7 mouse cellular contexts compared by ENCODE assay signal in the genomic region with DNA sequence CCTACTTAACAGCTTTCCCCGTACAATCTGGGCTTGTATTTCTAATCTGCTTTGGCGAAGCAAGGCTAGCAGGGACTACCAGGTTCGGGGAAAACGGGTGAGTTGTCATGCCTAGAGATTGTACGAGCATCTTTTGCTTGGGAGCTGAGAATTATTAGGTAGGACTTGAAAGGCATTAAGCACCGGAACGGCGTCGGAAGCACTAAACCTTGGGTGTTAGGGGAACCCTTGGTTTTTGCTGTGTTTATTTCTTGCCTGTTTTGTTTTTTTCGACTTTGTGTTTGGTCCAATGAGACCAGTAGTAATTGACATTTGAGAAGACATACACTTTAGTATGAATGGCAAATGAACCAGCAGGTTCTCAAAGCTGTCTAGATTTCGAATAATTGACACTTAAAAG. TPM values are rescaled to one million over a fixed set of nuclear protein-coding genes. Genes with fewer than 3 reads are reported as not detected.
DNase-seq lines count a peak whose midpoint lies in the region; ATAC-seq and TF ChIP-seq lines count a peak whose summit lies in the region.

No protein-coding gene starts in this region.

- no peak for TF ChIP-seq CTCF in embryonic fibroblast, embryonic 13.5 days (IDR thresholded peaks at IDR 0.05; ENCODE audit: borderline replicate concordance, insufficient read depth, low read length)

- H3K27me3 ChIP-seq in lung, embryonic 15.5 days = no peaks in the 10 kb centered on the region
- H3K27me3 ChIP-seq in limb, embryonic 11.5 days (ENCODE audit: control insufficient read depth, insufficient read depth, low read length) = no peaks in the 10 kb centered on the region

- peak overlapping the region; percentile 65 for H3K4me2 ChIP-seq in lung, embryonic 15.5 days
- H3K4me2 ChIP-seq in limb, embryonic 11.5 days (ENCODE audit: low read depth, severe bottlenecking) = peak overlapping the region; percentile 68

- H3K9me3 ChIP-seq in lung, embryonic 15.5 days = no peaks in the 10 kb centered on the region
- H3K9me3 ChIP-seq in limb, embryonic 11.5 days (ENCODE audit: control insufficient read depth, low read length) = no peaks in the 10 kb centered on the region

- peak overlapping the region; percentile 100 for H3K9ac ChIP-seq in lung, embryonic 15.5 days
- peak overlapping the region; percentile 100 for H3K9ac ChIP-seq in limb, embryonic 11.5 days (ENCODE audit: low read length)

- TF ChIP-seq POLR2A in embryonic fibroblast, embryonic 13.5 days (IDR thresholded peaks at IDR 0.05; ENCODE audit: low read depth, low read length) = no peak

- peaks cover 42% of the 10 kb centered on the region for H3K4me1 ChIP-seq in lung, embryonic 15.5 days
- H3K4me1 ChIP-seq in embryonic fibroblast, embryonic 13.5 days (ENCODE audit: control insufficient read depth, insufficient read depth, low read length) = peaks cover 4% of the 10 kb centered on the region
- H3K4me1 ChIP-seq in limb, embryonic 11.5 days (ENCODE audit: control insufficient read depth, insufficient read depth, low read length) = peaks cover 10% of the 10 kb centered on the region

- ATAC-seq in lung, embryonic 15.5 days (ENCODE audit: borderline replicate concordance, extremely low read depth, low FRiP score, low TSS enrichment) = no peak
- no peak for ATAC-seq in limb, embryonic 11.5 days (ENCODE audit: insufficient number of reproducible peaks, low FRiP score, low TSS enrichment, low read depth)

- H3K36me3 ChIP-seq in lung, embryonic 15.5 days = no peaks in the 10 kb centered on the region
- H3K36me3 ChIP-seq in limb, embryonic 11.5 days (ENCODE audit: control insufficient read depth, insufficient read depth, low read length) = no peaks in the 10 kb centered on the region

- DNase-seq in lung, adult 18-20 months = no peak
- no peak for DNase-seq in limb, embryonic 11.5 days (ENCODE audit: low spot score)
- peak; percentile 36 for DNase-seq in retina, postnatal 1 day
- DNase-seq in right cerebral cortex, adult 2 months (ENCODE audit: low spot score in 2 of 2) = no peak
- DNase-seq in cerebellum, adult 11 months = no peak

- peak overlapping the region; percentile 98 for H3K4me3 ChIP-seq in lung, embryonic 15.5 days
- H3K4me3 ChIP-seq in embryonic fibroblast, embryonic 13.5 days (ENCODE audit: insufficient read depth, low read length) = peak overlapping the region; percentile 83
- peak overlapping the region; percentile 85 for H3K4me3 ChIP-seq in limb, embryonic 11.5 days (ENCODE audit: low read depth, low read length)

- peak overlapping the region; percentile 100 for H3K27ac ChIP-seq in lung, embryonic 15.5 days
- peak overlapping the region; percentile 90 for H3K27ac ChIP-seq in embryonic fibroblast, embryonic 13.5 days (ENCODE audit: insufficient read depth, low read length)
- peak overlapping the region; percentile 99; the same call in 1 of the 2 replicates for H3K27ac ChIP-seq in limb, embryonic 11.5 days (replicated peaks; ENCODE audit: low read depth, low read length)

- WGBS in lung, embryonic 15.5 days = 1% methylated on average over 11 of the region's 11 CpGs
- WGBS in limb, embryonic 11.5 days = 4% methylated on average over 11 of the region's 11 CpGs

RNA-seq across cellular contexts. Expression of gene Srsf4, which starts 1.1 kb away (rescaled TPM):
- 117 and 119 TPM in 2 replicates for polyA plus RNA-seq in lung, embryonic 15.5 days (2015; fragmentation: Nextera tagmentation; extraction: Ambion mirVana)
- polyA plus RNA-seq in embryonic fibroblast, embryonic 13.5 days (2011; ENCODE audit: insufficient read length, low read depth, missing spikeins) = 35.0 and 40.6 TPM in 2 replicates
- 140 and 150 TPM in 2 replicates for polyA plus RNA-seq in limb, embryonic 11.5 days (2014; fragmentation: Nextera tagmentation; extraction: Ambion mirVana)

RNA-seq across cellular contexts. Expression of gene Mecr, which starts 31.3 kb away (rescaled TPM):
- polyA plus RNA-seq in lung, embryonic 15.5 days (2015; fragmentation: Nextera tagmentation; extraction: Ambion mirVana) = 45.9 and 47.6 TPM in 2 replicates
- polyA plus RNA-seq in embryonic fibroblast, embryonic 13.5 days (2011; ENCODE audit: insufficient read length, low read depth, missing spikeins) = 16.7 and 20.8 TPM in 2 replicates
- polyA plus RNA-seq in limb, embryonic 11.5 days (2014; fragmentation: Nextera tagmentation; extraction: Ambion mirVana) = 43.3 and 45.3 TPM in 2 replicates

RNA-seq across cellular contexts. Expression of gene Ptpru, which starts 36.5 kb away (rescaled TPM):
- polyA plus RNA-seq in lung, embryonic 15.5 days (2015; fragmentation: Nextera tagmentation; extraction: Ambion mirVana) = 11.7 and 15.9 TPM in 2 replicates
- 2.0 and 2.8 TPM in 2 replicates for polyA plus RNA-seq in embryonic fibroblast, embryonic 13.5 days (2011; ENCODE audit: insufficient read length, low read depth, missing spikeins)
- polyA plus RNA-seq in limb, embryonic 11.5 days (2014; fragmentation: Nextera tagmentation; extraction: Ambion mirVana) = 12.5 and 13.3 TPM in 2 replicates

RNA-seq across cellular contexts. Expression of gene Tmem200b, which starts 47.0 kb away (rescaled TPM):
- polyA plus RNA-seq in lung, embryonic 15.5 days (2015; fragmentation: Nextera tagmentation; extraction: Ambion mirVana) = 1.1 and 1.2 TPM in 2 replicates
- 4.4 and 8.0 TPM in 2 replicates for polyA plus RNA-seq in embryonic fibroblast, embryonic 13.5 days (2011; ENCODE audit: insufficient read length, low read depth, missing spikeins)
- polyA plus RNA-seq in limb, embryonic 11.5 days (2014; fragmentation: Nextera tagmentation; extraction: Ambion mirVana) = 1.3 and 2.4 TPM in 2 replicates
